Mouse (Mus musculus) ES-E14 (cell line): Measurements from ENCODE around the gene Slc34a2.

Experiments
- ZC3H11A ChIP-seq: IDR thresholded peaks from 2 replicates; pipeline ENCODE4 v1.6.1; 2012; ENCODE audit warnings: low read depth, mild to moderate bottlenecking, inconsistent platforms, low read length, borderline replicate concordance
- ZNF384 ChIP-seq: IDR thresholded peaks from 2 replicates; pipeline ENCODE4 v1.6.1; 2012; ENCODE audit warnings: low read depth, low read length, inconsistent platforms

DNA sequence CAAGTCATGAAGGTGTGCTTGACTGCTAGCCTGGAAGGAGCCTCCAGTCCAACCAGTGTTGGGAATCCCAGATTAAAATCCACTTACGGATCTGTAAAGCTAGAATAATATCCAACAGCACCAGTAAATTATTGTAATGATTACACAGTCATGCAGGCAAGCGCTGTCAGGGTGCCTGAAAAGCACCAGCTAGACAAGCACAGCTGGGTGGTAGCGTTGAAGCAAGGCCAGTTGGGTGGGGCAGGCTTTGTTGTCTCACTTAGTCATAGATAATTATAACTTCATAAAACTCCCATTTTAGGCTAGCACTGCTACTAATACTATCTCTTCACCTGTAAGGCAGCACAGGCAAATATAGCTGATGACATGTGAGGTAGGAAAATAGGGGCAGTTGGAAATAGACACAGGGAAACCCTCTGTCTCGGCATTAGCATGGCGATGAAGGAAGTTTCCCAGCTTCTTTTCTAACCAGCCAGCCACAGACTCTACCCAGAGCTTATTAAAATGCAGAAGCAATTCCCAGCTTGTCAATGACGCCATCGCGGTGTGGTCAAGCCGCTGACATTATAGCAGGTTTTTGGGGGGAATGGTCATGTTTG, 23.8 kb downstream of the Slc34a2 start:
- TF ChIP-seq ZNF384 (no peak), ZC3H11A (no peak)
